Mouse (Mus musculus) myocyte (in vitro differentiated cells): ENCODE measurements around the gene Mindy3. TPM values are rescaled to one million over a fixed set of nuclear protein-coding genes. Genes with fewer than 3 reads are reported as not detected.

ENCODE experiments used
- H3K27me3 ChIP-seq: one replicate; pipeline ENCODE4 v1.6.1; 2011; ENCODE audit not compliant: control insufficient read depth, insufficient read depth, insufficient read length
- H3K36me3 ChIP-seq: one replicate; pipeline ENCODE4 v1.6.1; 2011; ENCODE audit not compliant: control insufficient read depth, insufficient read depth
- H3K4me2 ChIP-seq: one replicate; pipeline ENCODE4 v1.6.1; 2011; ENCODE audit warnings: low read depth, control low read depth
- H3K4me3 ChIP-seq: one replicate; pipeline ENCODE4 v1.5.1; 2011; ENCODE audit warnings: mild to moderate bottlenecking, control low read depth, moderate library complexity
- H3K79me2 ChIP-seq: one replicate; pipeline ENCODE4 v1.6.1; 2011; ENCODE audit not compliant: control insufficient read depth, insufficient read depth
- H3ac ChIP-seq: one replicate; pipeline ENCODE4 v1.6.1; 2011; ENCODE audit not compliant: control insufficient read depth, insufficient read length
- CEBPB ChIP-seq: IDR thresholded peaks from 2 replicates; pipeline ENCODE4 v1.6.1; 2011; ENCODE audit warnings: mild to moderate bottlenecking, moderate library complexity; ENCODE audit not compliant: poor library complexity, insufficient read depth, severe bottlenecking
- E2F4 ChIP-seq: IDR thresholded peaks from one replicate; pipeline ENCODE4 v1.6.1; 2011; ENCODE audit warnings: mild to moderate bottlenecking, control low read depth, moderate library complexity; ENCODE audit not compliant: insufficient read depth
- MAX ChIP-seq: IDR thresholded peaks from one replicate; pipeline ENCODE4 v1.6.1; 2011; ENCODE audit warnings: low read depth, mild to moderate bottlenecking, control low read depth
- MYOD1 ChIP-seq, 3 experiments: IDR thresholded peaks; one replicate each; pipeline ENCODE4 v1.6.1; 2011; ENCODE audit warnings: control low read depth in 2 of 3, low read depth in 2 of 3, mild to moderate bottlenecking in 2 of 3, moderate library complexity in 1 of 3; ENCODE audit not compliant: insufficient read length in 2 of 3, control insufficient read depth in 1 of 3
- MYOG ChIP-seq, 3 experiments: IDR thresholded peaks; one replicate each; pipeline ENCODE4 v1.6.1; 2011; ENCODE audit warnings: control low read depth in 2 of 3, low read depth in 2 of 3, mild to moderate bottlenecking in 2 of 3; ENCODE audit not compliant: insufficient read length in 2 of 3, control insufficient read depth in 1 of 3, insufficient read depth in 1 of 3
- POLR2A ChIP-seq: IDR thresholded peaks from one replicate; pipeline ENCODE4 v1.6.1; 2011; ENCODE audit warnings: low read depth, mild to moderate bottlenecking, control low read depth, moderate library complexity; ENCODE audit not compliant: insufficient read length
- POLR2AphosphoS2 ChIP-seq: IDR thresholded peaks from one replicate; pipeline ENCODE4 v1.6.1; 2011; ENCODE audit warnings: low read depth, control low read depth; ENCODE audit not compliant: insufficient read length
- REST ChIP-seq: IDR thresholded peaks from one replicate; pipeline ENCODE4 v1.6.1; 2011; ENCODE audit warnings: mild to moderate bottlenecking, control low read depth, moderate library complexity; ENCODE audit not compliant: insufficient read depth, insufficient read length
- SRF ChIP-seq: IDR thresholded peaks from one replicate; pipeline ENCODE4 v1.6.1; 2011; ENCODE audit warnings: low read depth; ENCODE audit not compliant: control insufficient read depth, insufficient read length
- TCF12 ChIP-seq: IDR thresholded peaks from one replicate; pipeline ENCODE4 v1.6.1; 2011; ENCODE audit warnings: mild to moderate bottlenecking, control low read depth; ENCODE audit not compliant: poor library complexity, insufficient read depth, severe bottlenecking
- TCF3 ChIP-seq: IDR thresholded peaks from one replicate; pipeline ENCODE4 v1.6.1; 2011; ENCODE audit warnings: low read depth, control low read depth; ENCODE audit not compliant: insufficient read length
- USF1 ChIP-seq: IDR thresholded peaks from one replicate; pipeline ENCODE4 v1.6.1; 2011; ENCODE audit warnings: low read depth, mild to moderate bottlenecking, control low read depth, moderate library complexity
- polyA plus RNA-seq: library from polyadenylated mRNA; unstranded; fragments of >200 nt; fragmentation: generic; extraction: Trizol; gene quantifications from one replicate; pipeline ENCODE4 v1.2.1, GENCODE M21; 2012; ENCODE audit warnings: missing spikeins

Gene Mindy3
- polyA plus RNA-seq, 1 experiment = 19.1 TPM

DNA sequence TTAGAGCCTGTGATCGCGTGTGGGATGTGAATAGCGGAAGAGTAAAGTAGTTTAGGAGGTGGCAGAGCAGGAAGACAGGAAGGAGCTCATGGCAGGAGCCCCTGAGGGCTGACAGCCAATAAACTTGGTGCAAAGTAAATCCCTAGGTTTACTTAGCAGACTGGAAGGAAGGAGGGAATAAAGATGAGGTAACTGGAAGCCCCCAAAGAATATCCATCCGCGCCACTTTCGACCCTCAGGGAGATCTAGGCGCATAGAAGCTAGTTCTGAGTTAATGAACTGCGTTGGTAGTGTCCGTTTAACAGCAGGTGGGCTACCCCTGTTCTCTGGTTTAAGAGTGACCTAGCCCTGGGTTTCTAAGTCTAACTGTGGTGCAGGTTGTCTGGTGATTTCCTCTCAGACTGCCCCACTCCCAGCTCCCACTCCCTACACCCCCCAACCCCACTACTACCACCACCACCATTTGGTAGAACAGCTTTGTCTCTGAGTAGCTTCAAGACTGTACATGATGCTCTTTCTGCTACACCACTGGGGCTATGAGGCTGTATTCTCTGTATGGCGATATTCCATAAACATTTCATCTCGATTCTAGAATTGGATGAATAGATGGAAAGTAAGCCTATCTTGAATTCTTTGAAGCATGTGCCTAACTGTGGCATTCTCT is 91.4 kb downstream of the Mindy3 start:
- TF ChIP-seq MYOG (IDR thresholded peaks at IDR 0.05; ENCODE audit: control insufficient read depth in 1 of 3, insufficient read depth in 1 of 3, insufficient read length in 2 of 3, low read depth in 2 of 3) = no peak
- no peak for TF ChIP-seq TCF12
- no peak for TF ChIP-seq TCF3
- TF ChIP-seq E2F4 = no peak
- TF ChIP-seq POLR2A = no peak
- no peak for TF ChIP-seq USF1
- TF ChIP-seq REST = no peak
- no peak for TF ChIP-seq CEBPB
- TF ChIP-seq MYOD1 (IDR thresholded peaks at IDR 0.05; ENCODE audit: control insufficient read depth in 1 of 3, insufficient read length in 2 of 3, low read depth in 2 of 3) = no peak
- TF ChIP-seq MAX = no peak
- no peak for TF ChIP-seq POLR2AphosphoS2
- no peak for TF ChIP-seq SRF
- H3K4me3 ChIP-seq = no peak overlapping the region
- no peaks in the 10 kb centered on the region for H3K36me3 ChIP-seq
- H3K4me2 ChIP-seq = no peak overlapping the region
- H3K27me3 ChIP-seq = no peaks in the 10 kb centered on the region
- H3ac ChIP-seq = no peak overlapping the region
- no peaks in the 10 kb centered on the region for H3K79me2 ChIP-seq

DNA sequence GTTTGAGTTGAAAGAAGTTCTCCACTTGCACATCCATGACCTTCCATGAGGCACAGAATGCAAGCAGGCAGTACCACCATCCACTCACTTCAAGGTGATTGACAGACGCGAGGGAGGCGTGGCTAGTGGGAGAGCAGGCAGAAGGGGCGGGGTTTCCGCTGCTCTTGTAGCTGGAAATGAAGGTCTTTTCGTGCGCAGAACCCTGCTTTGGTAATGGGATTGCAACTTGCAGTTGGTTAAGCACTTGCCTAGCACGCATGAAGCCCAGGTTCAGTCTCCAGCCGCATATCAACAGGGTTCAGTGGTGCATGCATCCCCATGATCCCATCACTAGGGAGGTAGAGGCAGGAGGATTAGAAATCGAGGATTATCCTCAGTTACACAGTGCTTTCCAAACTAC is 92.1 kb downstream of the Mindy3 start:
- TF ChIP-seq E2F4 (no peak), TCF12 (no peak), CEBPB (no peak), REST (no peak), SRF (no peak), USF1 (no peak), TCF3 (no peak), POLR2AphosphoS2 (no peak), POLR2A (no peak), MYOD1 (IDR thresholded peaks at IDR 0.05; ENCODE audit: control insufficient read depth in 1 of 3, insufficient read length in 2 of 3, low read depth in 2 of 3) (no peak), MAX (no peak), MYOG (IDR thresholded peaks at IDR 0.05; ENCODE audit: control insufficient read depth in 1 of 3, insufficient read depth in 1 of 3, insufficient read length in 2 of 3, low read depth in 2 of 3) (no peak)
- no peaks in the 10 kb centered on the region for H3K79me2 ChIP-seq
- no peaks in the 10 kb centered on the region for H3K27me3 ChIP-seq
- H3K36me3 ChIP-seq = no peaks in the 10 kb centered on the region
- no peak overlapping the region for H3K4me3 ChIP-seq
- H3K4me2 ChIP-seq = no peak overlapping the region
- H3ac ChIP-seq = no peak overlapping the region

DNA sequence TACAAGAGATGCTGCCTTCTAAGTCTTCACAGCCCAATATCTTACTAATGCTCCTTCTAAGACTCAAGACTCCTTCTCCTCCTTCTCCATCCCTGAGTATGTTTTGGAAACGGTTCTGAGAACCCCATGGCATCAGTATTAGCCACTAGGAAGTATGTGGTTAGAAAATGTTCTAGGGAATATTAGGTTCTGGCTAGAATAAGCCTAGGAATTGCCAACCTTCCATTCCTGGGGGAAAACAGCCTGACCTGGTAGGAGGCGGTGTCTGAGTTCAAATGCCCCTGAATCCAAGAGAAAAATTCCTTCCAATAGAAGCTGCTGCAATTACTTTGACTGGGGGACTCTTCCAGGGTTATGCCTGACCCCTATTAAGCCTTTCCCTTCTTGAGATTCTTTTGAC is 93.4 kb downstream of the Mindy3 start:
- H3ac ChIP-seq = no peak overlapping the region
- no peaks in the 10 kb centered on the region for H3K27me3 ChIP-seq
- TF ChIP-seq POLR2A (no peak), SRF (no peak), POLR2AphosphoS2 (no peak), TCF3 (no peak), MYOG (IDR thresholded peaks at IDR 0.05; ENCODE audit: control insufficient read depth in 1 of 3, insufficient read depth in 1 of 3, insufficient read length in 2 of 3, low read depth in 2 of 3) (no peak), TCF12 (no peak), MYOD1 (IDR thresholded peaks at IDR 0.05; ENCODE audit: control insufficient read depth in 1 of 3, insufficient read length in 2 of 3, low read depth in 2 of 3) (no peak), MAX (no peak), E2F4 (no peak), CEBPB (no peak), USF1 (no peak), REST (no peak)
- no peaks in the 10 kb centered on the region for H3K36me3 ChIP-seq
- no peaks in the 10 kb centered on the region for H3K79me2 ChIP-seq
- peak overlapping the region; percentile 44 for H3K4me2 ChIP-seq
- no peak overlapping the region for H3K4me3 ChIP-seq

DNA sequence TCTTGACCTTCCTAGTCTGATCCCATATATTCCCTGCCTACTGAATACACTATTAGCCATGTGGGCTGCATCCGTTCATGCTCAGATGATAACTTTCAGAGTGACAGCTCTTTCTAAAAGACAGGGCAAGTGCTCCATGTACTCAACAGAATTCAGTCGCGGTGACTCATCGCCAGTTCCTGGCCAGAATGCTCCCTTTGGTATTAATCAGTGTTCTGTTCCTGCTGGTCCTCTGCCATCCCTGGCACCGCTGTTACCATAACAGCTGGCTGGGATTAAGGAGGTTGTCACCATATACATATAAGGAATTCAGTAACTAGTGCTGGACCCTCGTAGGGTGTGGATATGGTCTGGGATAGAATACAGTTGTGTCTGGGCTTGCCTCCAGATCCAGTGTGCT is 93.9 kb downstream of the Mindy3 start:
- TF ChIP-seq MYOD1 (IDR thresholded peaks at IDR 0.05; ENCODE audit: control insufficient read depth in 1 of 3, insufficient read length in 2 of 3, low read depth in 2 of 3) (peak in 2 of 3 experiments; percentile 60 to 75), TCF12 (no peak), REST (no peak), MYOG (IDR thresholded peaks at IDR 0.05; ENCODE audit: control insufficient read depth in 1 of 3, insufficient read depth in 1 of 3, insufficient read length in 2 of 3, low read depth in 2 of 3) (peak in 2 of 3 experiments; percentile 2 to 43), POLR2A (no peak), TCF3 (no peak), USF1 (no peak), POLR2AphosphoS2 (no peak), E2F4 (no peak), CEBPB (no peak), SRF (peak; percentile 86), MAX (no peak)
- Histone ChIP-seq H3K79me2 (no peaks in the 10 kb centered on the region), H3K36me3 (no peaks in the 10 kb centered on the region), H3K4me2 (peak overlapping the region; percentile 44), H3K4me3 (no peak overlapping the region), H3K27me3 (no peaks in the 10 kb centered on the region), H3ac (no peak overlapping the region)

DNA sequence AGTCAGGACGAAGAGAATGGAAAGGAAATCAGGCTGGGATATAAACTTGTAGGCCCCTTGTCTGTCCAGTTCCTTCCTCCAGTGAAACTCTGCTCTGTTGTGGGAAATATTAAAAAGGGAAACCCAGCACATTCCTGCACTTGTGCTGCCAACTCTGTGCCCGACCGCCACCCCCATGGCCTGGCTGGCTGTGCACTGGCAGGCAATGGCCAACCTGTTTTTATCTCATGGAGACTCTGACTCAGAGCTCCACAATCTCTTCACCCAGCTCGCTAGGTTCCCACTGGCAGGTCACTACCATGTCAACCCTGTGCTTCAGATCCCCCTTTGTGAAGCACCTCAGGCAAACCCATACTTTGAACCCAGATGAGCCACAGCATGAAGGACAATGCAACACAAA is 98.4 kb downstream of the Mindy3 start:
- Histone ChIP-seq H3K79me2 (no peaks in the 10 kb centered on the region), H3K27me3 (no peaks in the 10 kb centered on the region), H3K4me3 (no peak overlapping the region), H3K4me2 (no peak overlapping the region), H3ac (no peak overlapping the region), H3K36me3 (no peaks in the 10 kb centered on the region)
- TF ChIP-seq POLR2A (no peak), E2F4 (no peak), REST (no peak), MYOD1 (IDR thresholded peaks at IDR 0.05; ENCODE audit: control insufficient read depth in 1 of 3, insufficient read length in 2 of 3, low read depth in 2 of 3) (no peak), POLR2AphosphoS2 (no peak), SRF (no peak), MYOG (IDR thresholded peaks at IDR 0.05; ENCODE audit: control insufficient read depth in 1 of 3, insufficient read depth in 1 of 3, insufficient read length in 2 of 3, low read depth in 2 of 3) (no peak), MAX (no peak), TCF12 (no peak), TCF3 (no peak), USF1 (no peak), CEBPB (no peak)
